Comparison of ENCODE assay signal across 8 mouse cellular contexts in genomic region chr9:31129956-31130355, GRCm38 (mm10). TPM values are rescaled to one million over a fixed set of nuclear protein-coding genes. Genes with fewer than 3 reads are reported as not detected.
DNase-seq lines count a peak whose midpoint lies in the region; ATAC-seq and TF ChIP-seq lines count a peak whose summit lies in the region.

No protein-coding gene starts in this region.

- 46% methylated on average over 8 of the region's 8 CpGs for WGBS in kidney, embryonic 16.5 days
- 59% methylated on average over 8 of the region's 8 CpGs for WGBS in hindbrain, embryonic 15.5 days
- 72% methylated on average over 8 of the region's 8 CpGs for WGBS in midbrain, embryonic 10.5 days
- WGBS in forebrain, embryonic 12.5 days, result 75% methylated on average over 8 of the region's 8 CpGs

- H3K27ac ChIP-seq in kidney, embryonic 16.5 days (ENCODE audit: low read length), result no peak overlapping the region
- no peak overlapping the region for H3K27ac ChIP-seq in ES-E14 (ENCODE audit: insufficient read depth, low read depth, low read length, poor library complexity, severe bottlenecking)
- H3K27ac ChIP-seq in hindbrain, embryonic 15.5 days (replicated peaks), result no peak overlapping the region
- no peak overlapping the region for H3K27ac ChIP-seq in midbrain, embryonic 10.5 days (replicated peaks)
- H3K27ac ChIP-seq in forebrain, embryonic 12.5 days, result no peak overlapping the region

- peak overlapping the region; percentile 89 for H3K4me2 ChIP-seq in kidney, embryonic 16.5 days (replicated peaks; ENCODE audit: low read depth, low read length)
- peak overlapping the region; percentile 96; the same call in 1 of the 2 replicates for H3K4me2 ChIP-seq in hindbrain, embryonic 15.5 days
- H3K4me2 ChIP-seq in forebrain, embryonic 12.5 days, result no peak overlapping the region

- in situ Hi-C loops in ES-E14 (cut with MboI; ENCODE audit: low sequenced_read_pairs in 2 of 2, unreplicated experiment in 2 of 2), result no loop called here

- peak overlapping the region; percentile 73 for H3K9ac ChIP-seq in kidney, embryonic 16.5 days (replicated peaks; ENCODE audit: low read length)
- H3K9ac ChIP-seq in ES-E14 (ENCODE audit: insufficient read depth, low read depth, low read length, poor library complexity, severe bottlenecking), result no peak overlapping the region
- H3K9ac ChIP-seq in hindbrain, embryonic 15.5 days, result no peak overlapping the region
- H3K9ac ChIP-seq in forebrain, embryonic 12.5 days, result no peak overlapping the region

- H3K27me3 ChIP-seq in kidney, embryonic 16.5 days (ENCODE audit: insufficient read depth, low read length), result peaks cover 52% of the 10 kb centered on the region
- H3K27me3 ChIP-seq in hindbrain, embryonic 15.5 days, result peaks cover 54% of the 10 kb centered on the region
- H3K27me3 ChIP-seq in midbrain, embryonic 10.5 days (ENCODE audit: low read depth, poor library complexity, severe bottlenecking), result peaks cover 69% of the 10 kb centered on the region
- peaks cover 71% of the 10 kb centered on the region for H3K27me3 ChIP-seq in forebrain, embryonic 12.5 days

- ATAC-seq in kidney, embryonic 16.5 days (ENCODE audit: low FRiP score, low TSS enrichment), result no peak
- ATAC-seq in hindbrain, embryonic 15.5 days (ENCODE audit: low FRiP score, low read depth), result no peak
- ATAC-seq in monocyte, adult 5-6 weeks (replicated peaks; ENCODE audit: insufficient number of reproducible peaks, low FRiP score, low TSS enrichment, poor library complexity, severe bottlenecking), result 0 out of 2 replicates have a peak, but pooled peaks have one; percentile 20
- ATAC-seq in forebrain, embryonic 12.5 days (ENCODE audit: low FRiP score), result no peak

- no peaks in the 10 kb centered on the region for H3K36me3 ChIP-seq in kidney, embryonic 16.5 days (ENCODE audit: insufficient read depth, low read length)
- H3K36me3 ChIP-seq in ES-E14 (ENCODE audit: control insufficient read depth, insufficient read depth, low read length, poor library complexity, severe bottlenecking), result 0 out of 2 replicates have a peak, but pooled peaks cover 4% of the 10 kb centered on the region
- no peaks in the 10 kb centered on the region for H3K36me3 ChIP-seq in hindbrain, embryonic 15.5 days
- H3K36me3 ChIP-seq in midbrain, embryonic 10.5 days, result no peaks in the 10 kb centered on the region
- H3K36me3 ChIP-seq in forebrain, embryonic 12.5 days (replicated peaks), result no peaks in the 10 kb centered on the region

- DNase-seq in kidney, postnatal 14 days, result no peak
- DNase-seq in ES-E14 (ENCODE audit: low read depth, low spot score), result no peak
- no peak for DNase-seq in adrenal gland, adult 18-20 months (ENCODE audit: low spot score in 2 of 2)
- DNase-seq in midbrain, embryonic 10.5 days (ENCODE audit: low spot score), result no peak

- peak overlapping the region; percentile 61 for H3K4me3 ChIP-seq in kidney, embryonic 16.5 days (ENCODE audit: low read length)
- peak overlapping the region; percentile 80 to 87; a peak in 3 of 4 replicates for H3K4me3 ChIP-seq in ES-E14 (ENCODE audit: insufficient read depth in 1 of 2, low read depth in 1 of 2, low read length in 2 of 2, poor library complexity in 1 of 2, severe bottlenecking in 1 of 2)
- H3K4me3 ChIP-seq in hindbrain, embryonic 15.5 days, result peak overlapping the region; percentile 45; the same call in 1 of the 2 replicates
- H3K4me3 ChIP-seq in midbrain, embryonic 10.5 days, result no peak overlapping the region
- H3K4me3 ChIP-seq in forebrain, embryonic 12.5 days (replicated peaks), result no peak overlapping the region

- peaks cover 12% of the 10 kb centered on the region for H3K4me1 ChIP-seq in kidney, embryonic 16.5 days (ENCODE audit: insufficient read depth, low read length)
- peaks cover 0 to 6% of the 10 kb centered on the region in 2 experiments; a peak in 1 of 4 replicates for H3K4me1 ChIP-seq in ES-E14 (ENCODE audit: control insufficient read depth in 2 of 2, insufficient read depth in 2 of 2, low read length in 2 of 2, poor library complexity in 1 of 2)
- H3K4me1 ChIP-seq in hindbrain, embryonic 15.5 days (replicated peaks), result peaks cover 21% of the 10 kb centered on the region
- peaks cover 15% of the 10 kb centered on the region for H3K4me1 ChIP-seq in midbrain, embryonic 10.5 days
- peaks cover 19% of the 10 kb centered on the region for H3K4me1 ChIP-seq in forebrain, embryonic 12.5 days

- H3K9me3 ChIP-seq in kidney, embryonic 16.5 days (ENCODE audit: low read length), result no peaks in the 10 kb centered on the region
- no peaks in the 10 kb centered on the region for H3K9me3 ChIP-seq in ES-E14 (ENCODE audit: control insufficient read depth, insufficient read depth, low read depth, low read length)
- no peaks in the 10 kb centered on the region for H3K9me3 ChIP-seq in hindbrain, embryonic 15.5 days
- no peaks in the 10 kb centered on the region for H3K9me3 ChIP-seq in midbrain, embryonic 10.5 days (replicated peaks)
- no peaks in the 10 kb centered on the region for H3K9me3 ChIP-seq in forebrain, embryonic 12.5 days

TF ChIP-seq in ES-E14, 5 proteins besides CTCF, POLR2A, EP300 and RAD21:
- TF ChIP-seq ZNF384 (IDR thresholded peaks at IDR 0.05; ENCODE audit: low read depth, low read length), result no peak
- TF ChIP-seq ZC3H11A (IDR thresholded peaks at IDR 0.05; ENCODE audit: borderline replicate concordance, low read depth, low read length), result no peak
- TF ChIP-seq HCFC1 (IDR thresholded peaks at IDR 0.05; ENCODE audit: borderline replicate concordance, insufficient read depth, low read length), result no peak
- TF ChIP-seq MAFK (IDR thresholded peaks at IDR 0.05; ENCODE audit: insufficient read depth, low read depth, low read length), result no peak
- TF ChIP-seq CHD2 (IDR thresholded peaks at IDR 0.05; ENCODE audit: low read depth, low read length), result no peak
TF ChIP-seq in ES-E14: peak in this region for 0.

RNA-seq across cellular contexts. Expression of gene St14, which starts 1.7 kb away (rescaled TPM):
- polyA plus RNA-seq in kidney, embryonic 16.5 days (2015; fragmentation: Nextera tagmentation; extraction: Ambion mirVana), result 46.7 and 48.3 TPM in 2 replicates
- 44.3 and 122 TPM in 2 replicates for total RNA-seq in ES-E14 (2012; rRNA removed)
- 0.62 and 0.91 TPM in 2 replicates for polyA plus RNA-seq in hindbrain, embryonic 15.5 days (2015; fragmentation: Nextera tagmentation; extraction: Ambion mirVana)
- 7.2 to 11.8 TPM (median 7.5 TPM) in 3 replicates for total RNA-seq in monocyte, adult 5-6 weeks (2017)
- total RNA-seq in adrenal gland, adult 18-20 months (2021), result 1 to 10 TPM in 1 of 2 experiments, under 1 TPM in 1; 0.42 to 1.2 TPM
- polyA plus RNA-seq in midbrain, embryonic 10.5 days (2016; fragmentation: Nextera tagmentation; extraction: Ambion mirVana), result 2.5 and 2.7 TPM in 2 replicates
- polyA plus RNA-seq in forebrain, embryonic 12.5 days (2016; fragmentation: Nextera tagmentation; extraction: Ambion mirVana), result 2.1 and 2.5 TPM in 2 replicates

Comparison
In these comparisons a context has a peak if more than half of its experiments do, and no peak if none do; other contexts are left out.
1. H3K4me3 ChIP-seq: peak in kidney, embryonic 16.5 days (single experiment), ES-E14 (2 of 2) and hindbrain, embryonic 15.5 days (single experiment); none in midbrain, embryonic 10.5 days (single experiment) and forebrain, embryonic 12.5 days (single experiment).
2. RNA of gene St14, which starts 1.7 kb away (polyA plus RNA-seq): 46.7 to 48.3 TPM in kidney, embryonic 16.5 days; 2.5 to 2.7 TPM in midbrain, embryonic 10.5 days, 2.1 to 2.5 TPM in forebrain, embryonic 12.5 days and 0.62 to 0.91 TPM in hindbrain, embryonic 15.5 days; every median in the first group is over 10 times any median in the second.